Mouse (Mus musculus) liver, adult 2 months (tissue): ENCODE measurements around the gene Cyp11a1.

ENCODE experiments used
- CTCF ChIP-seq: fragments of 200-500 bp; IDR thresholded peaks from 2 replicates; pipeline ENCODE4 v1.5.1; 2011; ENCODE audit warnings: low read depth, low read length, control low read depth
- POLR2A ChIP-seq: fragments of 200-500 bp; IDR thresholded peaks from 2 replicates; pipeline ENCODE4 v1.6.1; 2011; ENCODE audit warnings: low read length, control low read depth; ENCODE audit not compliant: insufficient read depth; ENCODE audit errors: extremely low read depth

DNA sequence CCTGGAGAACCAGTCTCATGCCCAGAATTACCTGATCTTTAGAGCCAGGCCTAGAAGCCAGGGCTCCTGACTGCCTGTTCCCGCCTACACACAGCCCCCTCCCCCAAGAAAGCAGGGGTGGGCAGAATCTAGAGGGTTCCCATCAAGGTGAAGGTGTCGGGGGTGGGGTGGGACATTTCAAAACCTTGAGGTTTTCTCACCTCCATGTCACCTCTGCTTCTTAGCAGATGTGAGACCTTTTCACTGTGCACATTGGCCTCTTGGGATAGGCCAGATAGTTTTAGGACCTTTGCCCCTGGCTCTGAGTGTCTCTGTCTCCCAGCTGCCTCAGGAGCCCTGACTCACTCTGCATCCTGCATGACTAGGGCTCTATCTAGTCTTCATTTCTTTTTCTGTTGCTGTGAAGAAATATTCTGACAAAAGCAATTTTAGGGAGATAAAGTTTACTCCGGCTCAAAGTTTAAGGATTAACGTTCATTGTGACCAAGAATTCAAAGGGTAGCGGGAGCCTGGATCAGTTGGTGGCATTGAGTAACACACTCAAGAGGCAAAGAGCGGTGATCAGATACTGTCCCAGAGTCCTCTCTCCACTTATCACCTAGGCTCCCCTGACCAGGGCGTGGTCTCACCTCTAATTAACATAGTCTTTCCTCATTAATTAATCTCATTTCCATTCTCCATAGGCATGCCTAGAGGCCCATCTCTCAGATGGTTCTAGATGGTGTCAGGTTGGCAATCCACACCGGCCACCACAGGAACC lies 37.2 kb upstream of the Cyp11a1 start:
- no peak for TF ChIP-seq CTCF
- TF ChIP-seq POLR2A: no peak
